Mouse (Mus musculus) right cerebral cortex, postnatal 14 days (tissue): Measurements from ENCODE around the gene Pld5.
A peak's percentile ranks its signal among the peaks of the same experiment; 100 is the strongest.

Source experiments
- DNase-seq: peaks from one replicate; pipeline ENCODE4 v3.0.0; 2022

Gene Pld5

GRCm38 (mm10) chr1:176167114-176167513, 108.0 kb downstream of the Pld5 start:
- DNase-seq = no peak

GRCm38 (mm10) chr1:176145306-176145705, 129.8 kb downstream of the Pld5 start:
- no peak for DNase-seq

DNA sequence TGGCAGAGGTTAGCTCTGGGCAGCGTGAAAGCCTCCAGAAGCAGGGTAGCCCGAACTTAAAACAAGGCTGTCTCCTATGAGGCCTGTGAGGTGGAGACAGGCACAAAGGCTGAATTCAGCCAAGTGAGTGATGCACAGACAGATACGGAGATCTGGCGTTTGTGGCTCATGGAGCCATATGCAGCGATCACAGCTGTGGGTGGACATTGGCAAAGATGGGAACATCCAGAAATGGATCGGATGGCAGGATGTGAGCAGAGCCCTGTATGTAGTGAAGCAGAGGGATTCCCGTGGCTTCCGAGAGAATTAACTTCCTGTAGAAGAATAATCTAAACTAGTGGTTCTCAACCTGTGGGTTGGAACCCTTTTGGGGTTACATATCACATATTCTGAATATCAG, 140.7 kb downstream of the Pld5 start:
- DNase-seq = no peak

- DNase-seq = no peak
Measured at GRCm38 (mm10) chr1:176125771-176126170, 149.3 kb downstream of the Pld5 start.

DNA sequence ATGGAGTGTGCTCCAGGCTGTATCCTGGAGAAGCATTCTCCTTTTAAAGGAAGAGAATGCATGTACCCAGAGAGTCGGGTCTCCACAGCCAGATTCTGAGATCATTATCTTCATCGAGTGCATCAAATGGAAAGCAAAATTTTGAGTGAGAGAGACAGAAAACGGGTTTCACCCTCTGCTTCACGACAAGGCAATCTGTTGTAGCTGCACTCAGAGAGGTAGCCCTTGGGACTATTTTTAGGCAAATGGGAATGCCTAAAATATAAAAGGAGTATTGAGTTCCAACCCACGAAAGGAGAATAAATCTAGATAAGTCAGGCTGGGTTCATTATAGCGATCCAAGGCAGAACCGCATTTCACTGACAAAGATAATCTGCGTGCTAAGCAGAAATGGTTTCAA, 150.7 kb downstream of the Pld5 start:
- no peak for DNase-seq

- no peak for DNase-seq
Measured at GRCm38 (mm10) chr1:176123781-176124180, 151.3 kb downstream of the Pld5 start.

DNA sequence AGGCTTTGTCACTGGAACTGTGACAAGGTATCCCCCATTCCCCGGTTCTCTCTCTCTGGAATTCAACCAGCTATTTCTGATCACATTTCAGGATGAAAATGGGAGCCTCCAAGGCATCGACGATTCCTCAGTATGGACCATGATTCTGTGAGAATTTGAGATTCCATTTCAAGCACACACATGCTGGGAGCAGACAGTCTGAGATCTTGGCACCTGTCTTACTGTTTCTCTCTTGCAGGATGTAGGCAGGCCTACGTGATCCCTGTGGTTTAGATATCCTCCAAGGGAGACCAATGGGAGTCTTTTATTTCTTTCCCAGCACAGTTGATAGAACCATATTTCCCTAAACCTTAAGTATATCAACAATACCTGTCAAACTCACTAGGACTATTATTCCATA, 159.5 kb downstream of the Pld5 start:
- no peak for DNase-seq

- peak; percentile 45 for DNase-seq
Measured at GRCm38 (mm10) chr1:176098685-176099320, 176.3 kb downstream of the Pld5 start.

DNA sequence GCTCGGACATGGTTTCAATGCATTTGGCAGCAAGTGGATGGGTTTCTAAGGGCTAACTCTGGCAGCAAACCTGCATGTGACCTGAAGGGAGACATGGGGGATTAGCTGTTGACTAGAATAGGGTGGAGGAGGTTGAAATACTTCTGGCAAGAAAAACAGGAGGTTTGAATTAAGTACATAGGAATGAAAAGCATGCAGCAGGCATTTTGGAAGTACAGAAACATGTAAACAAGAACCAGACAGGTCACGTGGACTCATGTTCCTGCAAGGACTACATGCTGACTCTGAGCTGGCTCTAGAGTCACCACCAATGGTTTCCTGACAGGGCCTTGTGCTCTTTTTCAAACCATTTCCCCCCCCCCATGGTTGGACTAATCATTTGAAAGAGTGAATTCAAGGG, 183.0 kb downstream of the Pld5 start:
- no peak for DNase-seq

- no peak for DNase-seq
Measured at GRCm38 (mm10) chr1:176089382-176089781, 185.7 kb downstream of the Pld5 start.

DNA sequence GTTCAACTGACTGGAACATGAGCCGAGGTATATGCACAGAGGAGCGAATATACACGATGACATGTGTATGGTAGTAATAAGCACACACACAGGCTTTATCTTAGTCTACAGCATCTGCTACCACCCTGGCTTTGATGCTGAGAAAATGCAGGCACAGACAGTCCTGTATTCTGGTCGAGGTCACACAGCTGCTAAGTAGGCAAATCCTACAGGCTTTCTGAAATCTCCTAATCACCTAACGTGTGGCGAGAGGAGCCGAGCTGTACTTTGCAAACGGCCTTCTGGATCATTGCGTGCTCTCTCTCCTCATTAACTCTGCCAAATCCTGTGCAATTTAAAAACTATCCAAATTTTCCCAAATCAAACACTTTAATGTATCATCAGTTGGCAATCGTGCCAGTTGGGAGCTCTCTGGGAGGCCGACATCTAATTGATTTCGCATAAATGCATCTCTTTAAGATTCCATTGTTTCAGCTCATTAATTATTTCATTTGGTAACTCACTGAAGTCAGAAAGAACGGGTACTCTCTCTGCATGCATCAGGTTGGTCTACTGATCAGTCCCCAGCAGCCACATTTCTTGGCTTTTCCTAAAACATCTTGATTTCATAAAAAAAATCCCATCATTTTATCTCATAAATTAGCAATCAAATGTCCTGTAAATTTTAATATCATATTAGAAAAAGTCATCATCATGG, 189.0 kb downstream of the Pld5 start:
- DNase-seq = no peak

DNA sequence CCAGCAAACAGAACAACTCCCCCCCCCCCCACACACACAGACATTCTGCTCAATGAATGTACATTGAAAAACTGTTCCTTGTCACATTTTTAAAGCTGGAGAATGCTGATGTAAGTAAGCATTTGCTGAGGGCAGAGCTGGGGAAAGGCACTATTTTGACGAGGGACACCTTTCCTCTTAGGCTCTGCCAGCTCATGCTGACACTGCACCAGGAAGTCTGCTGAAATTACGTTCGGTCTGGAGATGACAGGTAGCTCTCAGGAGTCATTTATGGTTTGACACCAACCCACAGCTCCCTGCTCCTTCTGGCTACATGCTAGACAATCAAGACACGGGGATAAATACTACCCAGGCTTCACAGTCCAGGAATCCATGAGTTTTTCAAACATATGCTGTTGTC, 192.8 kb downstream of the Pld5 start:
- DNase-seq = no peak

GRCm38 (mm10) chr1:176080969-176081368, 194.1 kb downstream of the Pld5 start:
- no peak for DNase-seq

DNA sequence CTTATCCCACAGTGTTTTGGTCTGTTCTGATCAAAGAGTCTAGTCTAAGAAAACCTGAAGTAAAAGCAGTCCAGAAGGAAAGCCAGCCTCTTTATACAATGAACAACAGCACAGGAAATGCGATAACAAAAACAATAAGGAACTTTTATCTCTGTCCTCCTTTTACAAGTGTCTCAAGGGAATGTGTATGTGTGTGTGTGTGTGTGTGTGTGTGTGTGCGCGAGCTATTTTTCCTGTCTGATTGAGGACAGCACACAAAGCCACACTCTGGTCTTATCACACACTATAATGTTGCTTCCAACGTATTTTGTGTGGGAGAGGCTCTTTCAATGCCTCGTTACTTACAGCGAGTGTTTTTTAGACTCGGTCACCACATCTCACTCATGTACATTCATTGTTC, 196.7 kb downstream of the Pld5 start:
- DNase-seq = no peak

DNA sequence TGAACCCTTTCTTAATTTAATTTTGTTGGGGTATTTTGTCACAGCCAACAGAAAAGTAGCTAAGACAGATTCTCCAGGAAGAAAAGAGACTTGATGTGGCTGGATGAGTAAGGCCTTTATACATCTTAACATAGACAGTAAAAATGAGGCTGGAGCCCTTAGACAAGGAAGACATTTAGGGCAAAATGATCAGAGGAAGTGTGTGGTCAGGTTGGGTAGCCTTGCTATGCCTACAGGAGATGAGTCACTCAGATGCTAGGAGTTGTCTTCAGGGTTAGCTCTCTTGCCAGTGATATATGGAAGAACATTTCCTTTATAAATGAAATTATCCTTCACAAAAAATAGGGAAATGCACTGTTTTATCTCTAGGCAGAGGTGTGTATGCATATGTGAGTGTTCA, 198.3 kb downstream of the Pld5 start:
- no peak for DNase-seq

DNA sequence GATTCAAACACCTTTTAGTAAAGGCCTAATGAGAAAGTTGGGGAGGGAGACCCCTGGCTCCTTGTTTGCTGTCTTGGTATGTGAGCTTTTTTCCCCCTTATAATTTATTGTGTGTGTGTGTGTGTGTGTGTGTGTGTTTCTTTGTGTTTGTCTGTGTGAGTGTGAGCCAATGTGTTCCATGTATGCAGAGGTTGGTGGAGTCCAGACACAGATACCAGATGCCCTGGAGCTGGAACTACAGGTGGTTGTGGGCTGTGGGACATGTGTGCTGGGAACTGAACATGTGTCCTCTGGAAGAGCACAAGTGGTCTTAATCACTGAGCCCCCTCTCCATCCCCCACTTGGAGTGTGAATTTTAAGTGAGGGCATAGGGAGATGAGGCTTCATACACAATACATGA, 199.3 kb downstream of the Pld5 start:
- DNase-seq = no peak

DNA sequence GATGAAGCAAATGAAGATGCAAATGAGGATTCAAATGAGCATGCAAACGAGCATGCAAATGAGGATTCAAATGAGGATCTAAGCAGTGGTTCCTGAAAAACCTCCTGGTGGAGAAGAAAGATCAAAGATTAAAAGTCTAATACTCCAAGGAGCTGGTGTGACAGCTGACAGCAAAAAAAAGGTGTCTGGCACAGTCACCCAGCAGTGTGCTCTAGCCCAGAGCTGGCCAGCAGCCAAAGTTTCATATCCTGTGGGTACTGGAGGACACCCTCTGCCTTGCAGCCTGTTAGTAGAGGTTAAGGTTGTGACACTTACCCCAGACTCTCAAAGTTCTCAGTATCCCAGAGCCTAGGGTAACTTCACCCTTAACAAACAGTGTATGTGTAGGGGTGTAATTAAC, 199.7 kb downstream of the Pld5 start:
- DNase-seq = peak; percentile 41

GRCm38 (mm10) chr1:176074526-176074925, 200.6 kb downstream of the Pld5 start:
- DNase-seq = no peak

- no peak for DNase-seq
Measured at GRCm38 (mm10) chr1:176065281-176065680, 209.8 kb downstream of the Pld5 start.

DNA sequence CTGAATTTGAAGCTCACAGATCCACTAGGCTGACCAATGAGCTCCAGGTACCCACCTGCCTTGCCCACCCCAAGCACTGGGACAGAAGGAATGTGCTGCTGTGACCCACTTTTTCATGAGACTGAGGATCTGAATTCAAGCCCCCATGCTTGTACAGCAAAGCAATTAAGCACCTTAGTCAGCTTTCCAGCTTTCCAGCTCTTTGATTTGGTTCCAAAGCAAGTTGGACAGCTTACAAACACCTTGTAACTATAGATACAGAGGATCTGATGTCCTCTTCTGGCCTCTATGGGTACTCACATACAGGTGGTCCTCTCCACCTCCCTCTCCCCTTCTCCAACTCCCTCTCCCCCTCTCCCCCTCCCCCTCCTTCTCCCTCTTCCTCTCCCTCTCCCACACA, 210.6 kb downstream of the Pld5 start:
- no peak for DNase-seq

- no peak for DNase-seq
Measured at GRCm38 (mm10) chr1:176053653-176054052, 221.5 kb downstream of the Pld5 start.

DNA sequence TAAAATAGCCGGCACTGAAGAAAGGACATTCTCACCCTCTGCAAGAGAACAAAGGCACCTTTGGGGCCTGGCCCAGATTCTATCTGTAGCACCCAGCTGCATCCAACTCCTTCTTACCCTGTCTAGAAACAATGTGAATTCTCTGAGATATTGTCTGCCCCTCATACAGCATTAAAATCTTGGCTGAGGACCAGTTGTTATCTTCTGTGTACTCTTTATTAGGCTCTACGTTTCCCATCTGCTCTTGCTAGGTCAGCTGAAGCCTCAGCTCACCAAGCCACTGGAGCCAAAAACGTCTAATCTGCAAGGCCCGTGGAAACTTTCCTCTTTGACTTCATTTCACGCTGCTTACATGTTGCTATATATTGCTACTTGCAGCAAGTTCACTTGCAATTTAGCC, 228.1 kb downstream of the Pld5 start:
- DNase-seq = no peak

- DNase-seq = no peak
Measured at GRCm38 (mm10) chr1:176046375-176046774, 228.7 kb downstream of the Pld5 start.

DNA sequence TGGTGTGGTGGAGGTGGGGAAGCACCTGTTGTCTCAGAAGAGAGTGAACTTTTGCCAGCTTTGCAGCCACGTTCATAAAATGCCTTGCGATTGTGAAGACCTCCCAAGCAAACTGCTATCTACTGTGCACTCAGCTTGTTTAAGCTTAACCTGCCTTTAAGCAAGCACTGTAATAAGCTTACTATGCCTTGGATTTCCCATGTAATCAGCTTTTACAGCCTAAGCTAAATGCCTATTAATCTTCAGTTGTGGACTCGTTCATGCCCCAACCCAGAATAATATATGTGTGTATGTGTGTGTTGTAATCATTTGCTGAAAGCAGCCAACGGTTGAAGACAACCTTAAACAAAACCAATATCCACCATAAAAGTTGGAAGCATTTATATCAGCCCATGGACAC, 232.1 kb downstream of the Pld5 start:
- no peak for DNase-seq

DNA sequence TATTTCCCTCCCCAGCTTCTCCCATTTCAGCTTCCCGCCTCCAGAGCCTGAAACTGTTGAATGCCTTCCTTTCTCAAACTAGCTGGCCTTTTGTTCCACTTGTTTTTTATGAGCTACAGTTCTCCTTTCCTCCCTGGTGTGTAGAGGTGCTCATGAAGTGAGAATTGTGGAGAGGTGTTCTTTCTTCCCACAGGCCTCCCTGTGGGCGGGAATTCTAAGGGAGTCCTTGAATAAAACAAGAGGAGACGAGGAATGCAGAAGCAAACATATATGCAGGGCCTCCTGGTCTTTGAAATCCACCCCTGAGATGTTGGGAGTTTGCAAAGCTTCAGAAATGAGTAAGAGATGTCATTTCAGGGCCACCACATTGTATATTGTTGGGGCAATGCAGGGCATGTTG, 235.2 kb downstream of the Pld5 start:
- DNase-seq = no peak
